Mouse (Mus musculus): Measurements from ENCODE around the gene Arsg. TPM values are rescaled to one million over a fixed set of nuclear protein-coding genes. Genes with fewer than 3 reads are reported as not detected.

The Arsg gene
- total and polyA plus RNA-seq, 2 experiments from 2014 or later, result 4.3 TPM

- no peak for ATAC-seq (ENCODE audit: insufficient read depth, low read depth)
- H3K27ac ChIP-seq (ENCODE audit: low read depth), result no peak overlapping the region
- WGBS, result 28% methylated on average over 3 of the region's 3 CpGs
Measured at GRCm38 (mm10) chr11:109554443-109554842, 81.3 kb downstream of the Arsg start.

GRCm38 (mm10) chr11:109556130-109556529 is 83.0 kb downstream of the Arsg start:
- 34% methylated on average over 6 of the region's 6 CpGs for WGBS
- 0 out of 2 replicates have a peak overlapping the region, but pooled peaks have one; percentile 8 for H3K27ac ChIP-seq (ENCODE audit: low read depth)
- ATAC-seq (ENCODE audit: insufficient read depth, low read depth) (peak; percentile 68), DNase-seq (ENCODE audit: low spot score) (no peak)
- no peaks in the 10 kb centered on the region for H3K27me3 ChIP-seq (ENCODE audit: control insufficient read depth, insufficient read depth, low read length)
- no peaks in the 10 kb centered on the region for H3K9me3 ChIP-seq (replicated peaks; ENCODE audit: control insufficient read depth, low read length)
- no peaks in the 10 kb centered on the region for H3K36me3 ChIP-seq (replicated peaks; ENCODE audit: control insufficient read depth, insufficient read depth, low read length)
- no peak overlapping the region for H3K9ac ChIP-seq (replicated peaks; ENCODE audit: low read depth, low read length)
- TF ChIP-seq EP300 (IDR thresholded peaks at IDR 0.05; ENCODE audit: low read depth) (no peak), CTCF (IDR thresholded peaks at IDR 0.05; ENCODE audit: low read depth) (no peak)
- peaks cover 17% of the 10 kb centered on the region; the same call in 1 of the 2 replicates for H3K4me1 ChIP-seq (ENCODE audit: control insufficient read depth, insufficient read depth)
- H3K4me2 ChIP-seq (ENCODE audit: low read depth, low read length), result no peak overlapping the region
- no peak overlapping the region for H3K4me3 ChIP-seq (ENCODE audit: low read depth, low read length)

More at GRCm38 (mm10) chr11:109554443-109554842, 81.3 kb downstream of the Arsg start:
- no peak for DNase-seq (ENCODE audit: low spot score)
- no peak overlapping the region for H3K9ac ChIP-seq (replicated peaks; ENCODE audit: low read depth, low read length)
- H3K4me2 ChIP-seq (ENCODE audit: low read depth, low read length), result no peak overlapping the region
- no peaks in the 10 kb centered on the region for H3K27me3 ChIP-seq (ENCODE audit: control insufficient read depth, insufficient read depth, low read length)
- no peak overlapping the region for H3K4me3 ChIP-seq (ENCODE audit: low read depth, low read length)
- TF ChIP-seq CTCF (IDR thresholded peaks at IDR 0.05; ENCODE audit: low read depth) (no peak), EP300 (IDR thresholded peaks at IDR 0.05; ENCODE audit: low read depth) (no peak)
- H3K4me1 ChIP-seq (ENCODE audit: control insufficient read depth, insufficient read depth), result peaks cover 8% of the 10 kb centered on the region; the same call in 1 of the 2 replicates
- no peaks in the 10 kb centered on the region for H3K9me3 ChIP-seq (replicated peaks; ENCODE audit: control insufficient read depth, low read length)
- H3K36me3 ChIP-seq (replicated peaks; ENCODE audit: control insufficient read depth, insufficient read depth, low read length), result no peaks in the 10 kb centered on the region

GRCm38 (mm10) chr11:109557419-109557818 is 84.2 kb downstream of the Arsg start:
- no peak overlapping the region for H3K27ac ChIP-seq (ENCODE audit: low read depth)
- no peak for TF ChIP-seq CTCF (IDR thresholded peaks at IDR 0.05; ENCODE audit: low read depth)
- TF ChIP-seq EP300 (IDR thresholded peaks at IDR 0.05; ENCODE audit: low read depth), result no peak
- no peaks in the 10 kb centered on the region for H3K27me3 ChIP-seq (ENCODE audit: control insufficient read depth, insufficient read depth, low read length)
- H3K4me1 ChIP-seq (ENCODE audit: control insufficient read depth, insufficient read depth), result peaks cover 22% of the 10 kb centered on the region; the same call in 1 of the 2 replicates
- H3K4me3 ChIP-seq (ENCODE audit: low read depth, low read length), result no peak overlapping the region
- DNase-seq (ENCODE audit: low spot score) (no peak), ATAC-seq (ENCODE audit: insufficient read depth, low read depth) (no peak)
- no peaks in the 10 kb centered on the region for H3K36me3 ChIP-seq (replicated peaks; ENCODE audit: control insufficient read depth, insufficient read depth, low read length)
- no peak overlapping the region for H3K9ac ChIP-seq (replicated peaks; ENCODE audit: low read depth, low read length)
- no peak overlapping the region for H3K4me2 ChIP-seq (ENCODE audit: low read depth, low read length)
- WGBS, result 50% methylated on average over 11 of the region's 11 CpGs
- no peaks in the 10 kb centered on the region for H3K9me3 ChIP-seq (replicated peaks; ENCODE audit: control insufficient read depth, low read length)

- TF ChIP-seq EP300 (IDR thresholded peaks at IDR 0.05; ENCODE audit: low read depth) (no peak), CTCF (IDR thresholded peaks at IDR 0.05; ENCODE audit: low read depth) (no peak)
- H3K27me3 ChIP-seq (ENCODE audit: control insufficient read depth, insufficient read depth, low read length), result no peaks in the 10 kb centered on the region
- 77% methylated on average over 12 of the region's 12 CpGs for WGBS
- peaks cover 21% of the 10 kb centered on the region; the same call in 1 of the 2 replicates for H3K4me1 ChIP-seq (ENCODE audit: control insufficient read depth, insufficient read depth)
- no peaks in the 10 kb centered on the region for H3K36me3 ChIP-seq (replicated peaks; ENCODE audit: control insufficient read depth, insufficient read depth, low read length)
- DNase-seq (ENCODE audit: low spot score) (no peak), ATAC-seq (ENCODE audit: insufficient read depth, low read depth) (no peak)
- H3K4me2 ChIP-seq (ENCODE audit: low read depth, low read length), result no peak overlapping the region
- no peak overlapping the region for H3K4me3 ChIP-seq (ENCODE audit: low read depth, low read length)
- H3K9ac ChIP-seq (replicated peaks; ENCODE audit: low read depth, low read length), result no peak overlapping the region
- no peak overlapping the region for H3K27ac ChIP-seq (ENCODE audit: low read depth)
- no peaks in the 10 kb centered on the region for H3K9me3 ChIP-seq (replicated peaks; ENCODE audit: control insufficient read depth, low read length)
Measured at GRCm38 (mm10) chr11:109559241-109559640, 86.1 kb downstream of the Arsg start.

GRCm38 (mm10) chr11:109560793-109561257 is 87.7 kb downstream of the Arsg start:
- peak; percentile 70 for DNase-seq (ENCODE audit: low spot score)
- Histone ChIP-seq H3K4me2 (ENCODE audit: low read depth, low read length) (no peak overlapping the region), H3K27me3 (ENCODE audit: control insufficient read depth, insufficient read depth, low read length) (no peaks in the 10 kb centered on the region), H3K4me3 (ENCODE audit: low read depth, low read length) (no peak overlapping the region), H3K9me3 (replicated peaks; ENCODE audit: control insufficient read depth, low read length) (no peaks in the 10 kb centered on the region), H3K36me3 (replicated peaks; ENCODE audit: control insufficient read depth, insufficient read depth, low read length) (no peaks in the 10 kb centered on the region), H3K4me1 (ENCODE audit: control insufficient read depth, insufficient read depth) (peaks cover 21% of the 10 kb centered on the region; the same call in 1 of the 2 replicates), H3K27ac (ENCODE audit: low read depth) (peak overlapping the region; percentile 71), H3K9ac (replicated peaks; ENCODE audit: low read depth, low read length) (no peak overlapping the region)
- 3% methylated on average over 9 of the region's 9 CpGs for WGBS
- peak; percentile 65 for ATAC-seq (ENCODE audit: insufficient read depth, low read depth)
- TF ChIP-seq EP300 (IDR thresholded peaks at IDR 0.05; ENCODE audit: low read depth) (no peak), CTCF (IDR thresholded peaks at IDR 0.05; ENCODE audit: low read depth) (peak; percentile 65)

GRCm38 (mm10) chr11:109561445-109561844 is 88.3 kb downstream of the Arsg start:
- Histone ChIP-seq H3K27me3 (ENCODE audit: control insufficient read depth, insufficient read depth, low read length) (no peaks in the 10 kb centered on the region), H3K36me3 (replicated peaks; ENCODE audit: control insufficient read depth, insufficient read depth, low read length) (no peaks in the 10 kb centered on the region), H3K4me3 (ENCODE audit: low read depth, low read length) (no peak overlapping the region), H3K4me2 (ENCODE audit: low read depth, low read length) (no peak overlapping the region), H3K27ac (ENCODE audit: low read depth) (peak overlapping the region; percentile 71), H3K9me3 (replicated peaks; ENCODE audit: control insufficient read depth, low read length) (no peaks in the 10 kb centered on the region), H3K4me1 (ENCODE audit: control insufficient read depth, insufficient read depth) (peaks cover 18% of the 10 kb centered on the region; the same call in 1 of the 2 replicates), H3K9ac (replicated peaks; ENCODE audit: low read depth, low read length) (no peak overlapping the region)
- TF ChIP-seq CTCF (IDR thresholded peaks at IDR 0.05; ENCODE audit: low read depth), result no peak
- TF ChIP-seq EP300 (IDR thresholded peaks at IDR 0.05; ENCODE audit: low read depth), result no peak
- DNase-seq (ENCODE audit: low spot score), result no peak
- no peak for ATAC-seq (ENCODE audit: insufficient read depth, low read depth)
- 67% methylated on average over 3 of the region's 3 CpGs for WGBS
